Mouse (Mus musculus) myocyte (in vitro differentiated cells): ENCODE measurements around the gene Kctd19.

Experiments used
- CEBPB ChIP-seq: IDR thresholded peaks from 2 replicates; pipeline ENCODE4 v1.6.1; 2011; ENCODE audit warnings: mild to moderate bottlenecking, moderate library complexity; ENCODE audit not compliant: poor library complexity, insufficient read depth, severe bottlenecking
- E2F4 ChIP-seq: IDR thresholded peaks from one replicate; pipeline ENCODE4 v1.6.1; 2011; ENCODE audit warnings: mild to moderate bottlenecking, control low read depth, moderate library complexity; ENCODE audit not compliant: insufficient read depth
- MAX ChIP-seq: IDR thresholded peaks from one replicate; pipeline ENCODE4 v1.6.1; 2011; ENCODE audit warnings: low read depth, mild to moderate bottlenecking, control low read depth
- MYOD1 ChIP-seq, 3 experiments: IDR thresholded peaks; one replicate each; pipeline ENCODE4 v1.6.1; 2011; ENCODE audit warnings: control low read depth in 2 of 3, low read depth in 2 of 3, mild to moderate bottlenecking in 2 of 3, moderate library complexity in 1 of 3; ENCODE audit not compliant: insufficient read length in 2 of 3, control insufficient read depth in 1 of 3
- MYOG ChIP-seq, 3 experiments: IDR thresholded peaks; one replicate each; pipeline ENCODE4 v1.6.1; 2011; ENCODE audit warnings: control low read depth in 2 of 3, low read depth in 2 of 3, mild to moderate bottlenecking in 2 of 3; ENCODE audit not compliant: insufficient read length in 2 of 3, control insufficient read depth in 1 of 3, insufficient read depth in 1 of 3
- POLR2A ChIP-seq: IDR thresholded peaks from one replicate; pipeline ENCODE4 v1.6.1; 2011; ENCODE audit warnings: low read depth, mild to moderate bottlenecking, control low read depth, moderate library complexity; ENCODE audit not compliant: insufficient read length
- POLR2AphosphoS2 ChIP-seq: IDR thresholded peaks from one replicate; pipeline ENCODE4 v1.6.1; 2011; ENCODE audit warnings: low read depth, control low read depth; ENCODE audit not compliant: insufficient read length
- REST ChIP-seq: IDR thresholded peaks from one replicate; pipeline ENCODE4 v1.6.1; 2011; ENCODE audit warnings: mild to moderate bottlenecking, control low read depth, moderate library complexity; ENCODE audit not compliant: insufficient read depth, insufficient read length
- TCF12 ChIP-seq: IDR thresholded peaks from one replicate; pipeline ENCODE4 v1.6.1; 2011; ENCODE audit warnings: mild to moderate bottlenecking, control low read depth; ENCODE audit not compliant: poor library complexity, insufficient read depth, severe bottlenecking
- TCF3 ChIP-seq: IDR thresholded peaks from one replicate; pipeline ENCODE4 v1.6.1; 2011; ENCODE audit warnings: low read depth, control low read depth; ENCODE audit not compliant: insufficient read length
- USF1 ChIP-seq: IDR thresholded peaks from one replicate; pipeline ENCODE4 v1.6.1; 2011; ENCODE audit warnings: low read depth, mild to moderate bottlenecking, control low read depth, moderate library complexity

- TF ChIP-seq TCF12: no peak
- TF ChIP-seq E2F4: no peak
- no peak for TF ChIP-seq POLR2A
- TF ChIP-seq POLR2AphosphoS2: no peak
- TF ChIP-seq MYOD1 (IDR thresholded peaks at IDR 0.05; ENCODE audit: control insufficient read depth in 1 of 3, insufficient read length in 2 of 3, low read depth in 2 of 3): no peak
- TF ChIP-seq MAX: no peak
- no peak for TF ChIP-seq REST
- no peak for TF ChIP-seq TCF3
- no peak for TF ChIP-seq CEBPB
- TF ChIP-seq USF1: no peak
- peak in 1 of 3 experiments; percentile 33 for TF ChIP-seq MYOG (IDR thresholded peaks at IDR 0.05; ENCODE audit: control insufficient read depth in 1 of 3, insufficient read depth in 1 of 3, insufficient read length in 2 of 3, low read depth in 2 of 3)
Observed at GRCm38 (mm10) chr8:105378673-105379072, 34.6 kb downstream of the Kctd19 start.
